Mouse (Mus musculus) natural killer cell, adult 2 months (primary cell): ENCODE measurements around the gene Haus2.
A peak's percentile ranks its signal among the peaks of the same experiment; 100 is the strongest.
"Not testable (repeated sequence)": the region's sequence is repeated elsewhere in the genome, so short reads cannot be mapped to it uniquely, and the experiment has no call there.

Experiments
- DNase-seq, 2 experiments: peaks; one replicate each; pipeline ENCODE4 v3.0.0; 2022; ENCODE audit warnings: low spot score in 2 of 2

Gene Haus2

GRCm38 (mm10) chr2:120608830-120609723 lies at the start of gene Haus2, which contains the start of gene Lrrc57:
Gene Haus2 (plus strand): TSS chr2:120609383.
Gene Lrrc57 (minus strand): TSS chr2:120609520.
- peak; percentile 83 to 89 for DNase-seq

GRCm38 (mm10) chr2:120561524-120561923 lies 47.7 kb upstream of the Haus2 start:
- DNase-seq, result no peak

- DNase-seq, result peak in 1 of 2 experiments; percentile 13
Measured at GRCm38 (mm10) chr2:120562859-120563234, 46.3 kb upstream of the Haus2 start.

GRCm38 (mm10) chr2:120563235-120563990 lies 45.8 kb upstream of the Haus2 start, which contains the start of gene Zfp106:
Gene Zfp106 (minus strand): TSS chr2:120563843.
- peak; percentile 87 to 89 for DNase-seq

DNA sequence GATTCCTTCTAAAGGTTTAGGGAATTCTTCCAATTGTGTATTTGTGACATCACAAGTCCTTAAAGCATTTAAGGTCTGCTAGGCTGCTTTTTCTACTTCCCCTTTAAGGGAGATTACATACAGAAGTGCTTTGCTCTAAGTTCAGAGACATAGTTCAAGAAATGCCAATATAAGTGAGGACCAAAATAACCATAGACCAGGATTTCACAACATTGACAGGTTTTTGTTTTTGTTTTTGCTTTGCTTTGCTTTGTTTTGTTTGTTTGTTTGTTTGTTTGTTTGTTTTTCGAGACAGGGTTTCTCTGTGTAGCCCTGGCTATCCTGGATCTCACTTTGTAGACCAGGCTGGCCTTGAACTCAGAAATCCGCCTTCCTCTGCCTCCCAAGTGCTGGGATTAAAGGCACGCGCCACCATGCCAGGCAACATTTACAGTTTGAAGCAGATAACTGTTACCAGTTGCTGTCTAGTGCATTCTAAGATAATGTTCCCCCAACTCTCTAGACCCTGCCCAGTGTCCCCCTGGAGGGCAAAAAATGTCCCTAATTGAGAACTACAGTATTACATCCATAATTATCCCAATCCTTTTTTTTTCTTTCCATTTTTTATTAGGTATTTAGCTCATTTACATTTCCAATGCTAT lies 44.5 kb upstream of the Haus2 start:
- not testable (repeated sequence) for DNase-seq

DNA sequence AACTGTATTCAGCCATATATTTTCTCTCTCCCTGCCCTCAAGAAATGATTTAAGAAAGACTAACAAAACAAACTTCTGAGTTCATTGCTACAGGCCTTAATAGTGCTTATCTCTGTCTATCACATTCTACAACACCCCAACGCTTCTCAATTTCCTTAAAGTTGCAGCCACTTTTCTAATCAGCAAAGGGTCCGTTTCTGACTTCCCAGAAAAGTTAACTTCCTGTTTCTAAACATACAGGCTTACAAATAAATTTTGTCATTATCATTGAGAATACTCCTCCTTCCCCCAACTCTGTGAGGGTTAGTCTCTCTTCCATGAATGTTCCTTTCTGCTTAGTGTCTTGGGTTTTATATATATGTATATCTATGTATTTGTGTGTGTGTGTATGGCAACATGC lies 43.8 kb upstream of the Haus2 start:
- DNase-seq, result no peak

DNA sequence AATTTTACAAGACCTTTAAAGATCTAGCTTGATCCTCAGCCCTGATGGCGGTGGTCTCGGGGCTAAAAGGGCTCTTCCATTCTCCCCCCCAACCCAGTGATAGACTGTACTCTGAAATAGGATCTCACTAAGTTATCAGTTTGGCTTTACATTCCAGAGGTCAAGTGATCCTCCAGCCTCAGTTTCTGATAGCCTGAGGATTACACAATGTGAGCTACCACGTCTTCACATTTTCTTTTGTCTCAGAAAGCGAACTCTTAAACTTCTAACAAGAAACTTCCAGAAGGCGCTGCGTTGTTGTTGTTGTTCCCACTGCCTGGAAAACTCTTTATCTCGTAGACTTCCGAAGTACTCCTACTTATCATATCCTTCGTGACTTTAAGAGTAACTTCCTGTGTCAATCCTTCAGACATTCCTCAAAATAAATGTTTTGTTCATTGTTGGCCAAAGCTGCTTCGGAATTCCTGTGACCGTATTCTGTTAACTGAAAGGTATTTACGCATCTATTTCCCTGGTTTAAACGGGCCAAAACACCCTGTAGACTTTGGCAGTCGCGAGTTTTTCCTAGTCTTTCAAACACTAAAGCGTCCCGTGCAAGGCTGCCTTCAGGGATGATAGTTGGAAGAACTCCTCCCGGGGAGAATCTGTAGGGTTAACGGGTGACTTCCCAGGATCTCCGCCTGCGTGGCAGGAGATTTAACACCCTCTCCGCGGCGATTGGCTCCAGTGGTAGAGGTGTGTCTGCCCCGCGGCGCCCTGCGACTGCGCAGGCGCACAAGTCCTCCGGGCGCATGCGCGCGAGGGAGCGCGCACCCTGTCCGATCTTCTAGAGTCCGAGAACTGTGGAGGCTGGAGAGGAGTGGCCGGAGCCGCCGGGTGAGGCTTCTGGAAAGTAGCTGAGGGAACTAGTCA lies 42.0 kb upstream of the Haus2 start, which contains the start of gene Snap23:
Gene Snap23 (plus strand): TSS at position 786 of the 912 bp plus-strand sequence.
- peak; percentile 89 for DNase-seq

DNA sequence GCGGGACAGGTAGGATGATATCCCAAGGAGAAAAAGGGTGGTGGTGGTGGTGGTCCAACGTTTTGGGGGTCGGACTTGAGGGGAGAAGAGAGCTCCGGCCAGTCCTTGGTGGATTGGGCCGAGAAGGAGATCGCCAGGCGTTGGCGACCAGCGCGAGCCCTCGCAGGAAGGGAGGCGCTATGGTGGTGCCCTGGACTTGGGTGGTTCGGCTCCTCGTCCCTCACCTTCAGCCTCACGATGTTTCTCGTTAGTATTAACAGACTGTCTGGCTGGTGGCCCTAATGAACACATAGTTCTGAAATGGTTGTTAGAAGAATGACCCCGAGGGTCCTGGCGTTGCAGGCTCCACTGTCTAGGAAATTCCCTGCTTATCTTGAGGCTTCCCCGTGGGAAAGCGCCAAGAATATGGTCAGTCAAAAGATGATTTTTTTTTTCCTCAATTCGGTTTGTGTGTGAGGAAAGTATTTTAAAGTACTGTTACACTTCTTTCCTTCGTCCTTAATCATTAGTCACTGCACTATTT lies 41.3 kb upstream of the Haus2 start:
- DNase-seq, result no peak

DNA sequence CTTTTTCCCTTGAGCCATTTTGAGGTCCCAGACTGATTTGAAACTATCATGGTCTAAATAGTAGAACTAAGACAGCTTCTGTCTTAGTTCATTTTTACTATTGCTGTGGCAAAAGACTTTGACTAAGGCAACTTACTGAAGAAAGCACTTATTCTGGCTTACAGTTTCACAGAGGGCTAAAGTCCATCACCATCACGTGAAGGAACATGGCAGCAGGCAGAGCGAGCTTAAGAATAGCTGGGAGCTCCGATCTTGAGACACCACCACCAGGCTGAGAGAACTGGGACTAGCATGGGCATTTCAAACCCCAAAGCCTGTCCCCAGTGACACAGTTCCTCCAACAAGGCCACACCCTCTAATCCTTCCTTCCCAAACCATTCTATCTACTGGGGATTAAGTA lies 38.1 kb upstream of the Haus2 start:
- DNase-seq, result no peak

GRCm38 (mm10) chr2:120572161-120572560 lies 37.0 kb upstream of the Haus2 start:
- not testable (repeated sequence) for DNase-seq

- no peak for DNase-seq
Measured at GRCm38 (mm10) chr2:120575121-120575520, 34.1 kb upstream of the Haus2 start.

- peak in 1 of 2 experiments; percentile 3 for DNase-seq
Measured at GRCm38 (mm10) chr2:120575978-120576377, 33.2 kb upstream of the Haus2 start.

DNA sequence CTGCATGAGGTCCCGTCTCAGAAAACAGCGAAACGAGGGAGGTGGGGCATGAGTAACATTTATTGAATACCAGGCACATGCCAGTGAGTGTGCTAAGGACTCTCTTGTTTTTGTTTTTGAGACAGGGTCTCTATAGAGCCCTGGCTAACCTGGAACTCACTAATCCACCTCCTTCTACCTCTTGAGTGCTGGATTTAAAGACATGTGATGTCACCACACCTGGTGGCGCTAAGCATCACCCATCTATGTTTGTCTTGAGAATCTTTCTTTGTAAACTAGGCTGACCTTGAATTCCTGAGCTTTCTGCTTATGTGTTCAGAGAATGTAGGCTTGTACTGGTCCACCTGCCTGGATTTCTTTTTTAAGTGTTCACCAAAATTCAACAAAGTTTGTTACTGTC lies 31.4 kb upstream of the Haus2 start:
- no peak for DNase-seq

DNA sequence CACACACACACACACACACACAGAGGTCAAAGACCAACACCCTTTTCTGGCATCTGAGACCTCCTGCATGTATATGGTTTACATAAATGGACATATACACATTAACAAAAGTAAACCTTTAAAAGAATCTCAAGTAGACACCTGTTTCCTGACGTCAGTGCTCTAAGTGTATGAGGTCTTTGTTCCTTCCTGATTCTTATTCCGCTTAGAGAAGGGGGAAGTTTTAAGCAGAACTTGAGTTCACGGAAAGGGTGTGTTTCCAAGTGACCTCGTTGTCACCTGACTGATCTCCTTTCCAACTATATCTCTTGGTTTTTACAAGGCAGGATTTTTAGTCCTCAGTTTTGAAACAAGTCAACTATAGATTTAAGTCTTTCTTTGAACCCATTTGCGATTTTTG lies 30.9 kb upstream of the Haus2 start:
- DNase-seq, result peak in 1 of 2 experiments; percentile 22

DNA sequence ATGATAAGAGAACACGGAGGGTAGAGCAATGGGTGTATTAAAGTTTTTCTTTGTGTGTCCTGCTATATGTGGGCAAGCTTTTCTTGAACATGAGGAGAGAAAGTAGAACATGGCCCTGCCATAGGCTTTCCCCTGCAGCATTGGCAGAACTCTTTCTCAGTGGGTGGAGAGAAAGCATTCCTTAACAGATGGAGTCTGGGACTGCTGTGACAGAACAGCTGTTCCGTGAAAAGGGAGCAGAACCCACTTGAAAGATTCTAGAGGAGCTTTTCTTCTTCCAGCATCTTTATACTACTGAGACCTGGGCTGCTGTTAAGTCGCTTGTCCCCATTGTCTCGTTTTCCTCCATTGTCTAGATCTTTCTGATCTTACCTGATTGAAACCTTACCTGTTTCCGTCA lies 19.4 kb upstream of the Haus2 start:
- DNase-seq, result no peak

- no peak for DNase-seq
Measured at GRCm38 (mm10) chr2:120592227-120592626, 17.0 kb upstream of the Haus2 start.

DNA sequence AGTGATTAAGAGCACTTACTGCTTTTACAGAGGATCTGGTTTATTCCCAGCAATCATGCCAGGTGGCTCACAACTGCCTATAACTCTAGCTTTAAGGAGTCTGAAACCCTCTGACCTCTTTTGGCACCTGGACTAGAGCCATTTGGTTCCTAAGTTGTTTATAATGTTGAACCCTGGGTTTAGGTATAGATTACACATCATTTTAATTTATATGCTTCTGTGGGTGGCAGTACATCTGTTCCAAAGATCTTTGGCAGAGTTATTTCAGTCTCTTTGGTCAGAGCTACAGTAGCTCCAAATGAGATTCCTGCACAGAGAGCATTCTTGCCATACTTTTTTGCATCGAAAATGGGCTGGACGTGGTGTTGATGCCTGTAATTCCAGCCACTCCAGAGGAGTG lies 11.4 kb upstream of the Haus2 start:
- DNase-seq, result no peak

DNA sequence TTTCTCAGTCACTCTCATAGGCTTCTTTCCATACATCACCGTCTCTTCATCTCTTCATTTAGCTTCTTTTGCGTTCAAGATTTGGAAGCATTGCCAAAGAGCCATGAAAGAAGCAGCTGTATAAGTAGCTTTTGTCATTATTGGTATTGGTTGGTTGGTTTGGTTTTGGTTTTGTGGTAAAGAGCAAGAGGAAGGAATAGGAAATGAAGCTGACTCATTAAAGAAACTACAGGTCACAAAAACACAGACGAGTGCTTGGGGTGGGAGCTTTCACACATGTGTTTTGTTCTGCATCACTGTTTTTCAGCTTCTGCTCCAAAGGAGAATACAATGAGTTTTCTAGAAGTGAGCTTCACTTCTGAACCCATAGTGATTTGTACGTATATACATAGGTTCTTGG lies 9.7 kb upstream of the Haus2 start:
- DNase-seq, result no peak

DNA sequence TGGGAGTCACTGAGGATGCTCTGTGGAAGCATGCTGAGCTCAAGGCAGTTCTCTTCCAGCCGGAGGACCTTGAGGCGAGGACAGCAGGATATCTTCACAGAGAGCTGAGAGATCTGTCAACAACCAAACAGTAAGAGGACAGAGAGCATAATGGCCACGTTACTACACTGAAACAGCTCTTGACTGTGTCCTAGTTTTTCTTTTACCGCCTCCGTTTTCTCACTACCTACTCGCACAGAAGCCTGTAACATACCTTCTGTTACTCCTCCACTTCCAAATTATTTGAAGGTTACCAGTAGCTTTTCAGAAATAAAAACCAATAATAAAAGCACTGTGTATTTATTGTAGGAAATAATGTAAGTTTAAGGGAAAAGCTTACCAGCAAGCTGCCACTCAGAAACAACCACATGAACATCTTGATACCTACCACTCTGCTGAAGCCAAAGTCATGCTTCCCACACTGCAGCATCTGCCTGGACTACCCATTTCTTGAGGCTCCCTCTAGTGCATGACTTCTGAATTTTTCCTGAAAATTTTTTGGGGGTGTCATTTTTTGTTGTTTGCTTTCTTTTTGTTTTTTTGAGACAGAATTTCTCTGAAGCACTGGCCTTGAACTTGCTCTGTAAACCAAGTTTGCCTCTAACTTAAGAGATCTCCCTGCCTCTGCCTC lies 3.0 kb upstream of the Haus2 start:
- peak in 1 of 2 experiments; percentile 6 for DNase-seq
